Mouse (Mus musculus): Measurements from ENCODE around the gene Unc13d.
A peak's percentile ranks its signal among the peaks of the same experiment; 100 is the strongest.
"Not testable (repeated sequence)": the region's sequence is repeated elsewhere in the genome, so short reads cannot be mapped to it uniquely, and the experiment has no call there.

The Unc13d gene

DNA sequence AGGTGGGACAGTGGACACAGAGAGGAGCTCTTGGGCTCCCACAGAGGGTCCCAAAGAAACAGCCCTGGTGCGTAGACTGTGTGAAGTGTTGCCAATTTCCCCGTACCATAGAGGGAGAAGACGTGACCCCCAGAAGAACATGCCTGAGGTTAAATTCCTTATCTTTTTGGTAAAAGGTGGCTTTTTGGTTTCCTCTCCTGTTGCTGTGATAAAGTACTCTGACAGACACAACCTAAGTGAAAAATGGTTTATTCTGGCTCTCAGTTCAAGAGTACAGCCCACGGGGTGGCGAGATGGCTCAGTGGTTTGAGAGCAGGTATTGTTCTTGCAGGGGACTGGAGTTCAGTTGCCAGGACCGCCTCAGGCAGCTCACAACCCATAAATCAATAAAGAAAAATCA, 21.7 kb upstream of the Unc13d start:
- DNase-seq: no peak

DNA sequence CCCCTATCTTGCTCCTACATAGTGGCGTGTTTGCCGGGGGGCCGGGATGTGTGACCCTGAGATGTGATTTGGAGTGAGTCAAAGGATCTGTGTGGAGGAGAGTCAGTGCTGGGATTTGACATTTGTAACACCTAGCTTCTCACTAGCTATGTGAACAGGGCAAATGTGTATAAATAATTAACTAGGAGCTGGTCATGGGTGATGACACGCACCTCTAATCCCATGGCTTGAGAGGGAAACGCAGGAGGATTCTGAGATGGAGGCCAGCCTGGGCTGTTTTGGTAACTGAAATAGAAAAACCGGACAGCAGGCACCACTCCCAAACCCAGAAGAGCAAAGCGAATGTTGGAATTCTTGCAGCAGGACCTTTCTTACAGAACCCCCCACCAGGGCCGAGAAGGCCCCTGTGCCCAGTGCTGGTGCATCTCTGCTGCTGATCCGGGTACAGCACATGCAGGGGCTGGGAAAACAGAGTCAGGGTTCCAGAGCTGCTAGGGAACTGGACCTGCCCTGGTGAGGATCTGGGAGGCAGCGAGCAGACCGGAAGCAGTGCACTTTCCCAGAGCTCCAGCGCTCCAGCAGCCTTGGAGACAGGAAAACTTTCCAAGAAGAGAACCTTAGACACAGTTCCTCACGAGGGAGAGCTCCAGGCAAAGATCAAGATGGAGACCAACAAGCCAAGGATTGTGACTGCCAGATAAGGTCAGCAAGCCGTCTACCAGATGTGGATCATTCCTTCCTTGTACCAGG, 21.1 kb upstream of the Unc13d start:
- no peak for DNase-seq

DNA sequence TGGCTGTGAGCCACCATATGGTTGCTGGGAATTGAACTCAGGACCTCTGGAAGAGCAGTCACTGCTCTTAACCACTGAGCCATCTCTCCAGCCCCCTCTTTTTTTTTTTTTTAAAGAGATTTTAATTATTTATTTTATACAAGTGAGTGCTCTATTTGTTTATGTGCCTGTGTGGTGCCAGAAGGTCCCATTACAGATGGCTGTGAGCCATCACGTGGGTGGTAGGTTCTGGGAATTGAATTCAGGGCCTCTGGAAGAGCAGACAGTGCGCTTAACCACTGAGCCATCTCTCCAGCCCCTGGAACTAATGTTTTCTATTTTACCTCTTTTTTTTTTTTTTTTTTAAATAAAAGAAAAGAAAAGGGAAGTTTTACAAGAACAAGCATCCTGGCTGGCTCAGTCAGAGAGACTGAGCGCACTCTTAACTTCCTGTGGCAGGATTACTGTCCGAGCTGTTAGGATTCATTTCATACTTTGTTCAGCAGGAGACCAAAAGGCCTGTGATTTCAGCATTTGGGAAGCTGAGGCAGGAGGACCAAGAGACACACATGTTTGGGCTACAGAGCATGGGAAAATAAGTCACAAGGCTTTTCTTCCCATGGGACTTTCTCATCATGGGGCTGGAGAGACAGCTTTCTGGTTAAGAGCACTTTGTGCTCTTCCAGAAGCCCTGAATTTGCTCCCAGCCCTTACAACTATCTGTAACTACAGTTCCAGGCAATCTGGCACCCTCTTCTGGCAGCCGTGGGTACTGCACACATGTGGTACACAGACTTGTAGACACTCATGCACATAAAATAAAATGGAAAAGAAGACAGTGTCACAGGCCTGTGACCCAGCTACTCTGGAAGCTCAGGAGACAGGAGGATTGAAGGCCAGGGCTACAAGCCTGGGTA, 18.7 kb upstream of the Unc13d start:
- DNase-seq: peak; percentile 73

DNA sequence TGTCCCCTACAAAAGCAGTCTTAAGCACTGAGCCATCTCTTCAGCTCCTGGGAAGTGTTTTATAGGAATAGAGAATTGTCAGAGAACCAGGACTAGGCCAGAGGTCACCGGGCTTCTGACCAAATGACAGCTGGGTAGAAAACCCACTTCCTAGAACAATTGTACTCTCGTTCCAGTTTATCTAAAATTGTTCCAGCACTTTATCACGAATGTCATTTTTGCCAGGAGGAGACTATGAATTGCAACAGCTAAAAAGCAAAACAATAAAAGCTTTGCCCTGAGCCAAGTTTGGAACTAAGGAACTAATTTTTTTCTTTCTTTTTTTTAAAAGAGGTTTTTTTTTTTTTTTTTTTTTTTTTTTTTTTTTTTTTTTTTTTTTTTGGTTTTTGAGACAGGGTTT, 17.8 kb upstream of the Unc13d start:
- no peak for DNase-seq

DNA sequence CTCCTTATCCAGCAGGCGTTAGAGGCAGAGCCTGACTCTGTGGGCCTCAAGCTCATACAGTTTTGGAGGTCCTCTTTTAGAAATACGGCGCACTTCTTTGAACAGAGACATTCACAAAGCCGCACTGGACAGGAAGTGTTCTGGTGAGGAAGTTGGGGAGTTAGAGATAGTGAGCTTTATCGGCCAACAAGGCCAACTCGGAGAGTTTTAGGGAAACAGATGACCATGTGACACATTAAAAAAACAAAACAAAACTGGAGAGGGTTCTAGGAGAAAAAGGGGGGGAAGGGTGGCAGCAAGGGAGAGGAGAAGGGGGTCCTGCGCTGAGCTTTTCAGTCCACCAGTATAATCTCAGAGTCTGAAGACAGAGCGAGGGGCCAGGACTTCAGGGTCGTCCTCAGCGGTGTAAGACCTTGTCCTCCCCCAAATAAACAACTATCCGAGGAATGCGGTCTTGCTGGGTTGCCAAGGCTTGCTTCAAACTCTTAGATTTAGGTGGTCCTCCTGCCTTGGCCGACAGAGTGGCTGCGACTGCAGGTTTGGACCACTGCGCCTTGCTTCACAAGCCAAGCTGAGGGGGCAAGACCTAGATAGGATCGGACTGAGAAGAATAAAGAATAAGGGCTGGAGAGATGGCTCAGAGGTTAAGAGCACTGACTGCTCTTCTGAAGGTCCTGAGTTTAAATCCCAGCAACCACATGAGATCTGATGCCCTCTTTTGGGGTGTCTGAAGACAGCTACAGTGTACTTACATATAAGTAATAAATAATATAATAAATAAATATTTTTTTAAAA, 16.2 kb upstream of the Unc13d start:
- DNase-seq: no peak

DNA sequence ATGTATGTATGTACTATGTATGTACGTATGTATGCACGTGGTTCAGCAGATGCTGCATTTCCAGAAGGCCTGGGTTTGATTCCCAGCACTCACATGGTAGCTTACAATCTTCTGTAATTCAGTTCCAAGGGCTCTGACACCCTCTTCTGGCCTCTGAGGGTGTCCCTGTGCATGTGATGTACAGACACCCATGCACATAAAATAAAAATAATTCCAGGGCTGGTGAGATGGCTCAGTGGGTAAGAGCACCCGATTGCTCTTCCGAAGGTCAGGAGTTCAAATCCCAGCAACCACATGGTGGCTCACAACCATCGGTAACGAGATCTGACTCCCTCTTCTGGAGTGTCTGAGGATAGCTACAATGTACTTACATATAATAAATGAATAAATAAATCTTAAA, 15.2 kb upstream of the Unc13d start:
- not testable (repeated sequence) for DNase-seq

DNA sequence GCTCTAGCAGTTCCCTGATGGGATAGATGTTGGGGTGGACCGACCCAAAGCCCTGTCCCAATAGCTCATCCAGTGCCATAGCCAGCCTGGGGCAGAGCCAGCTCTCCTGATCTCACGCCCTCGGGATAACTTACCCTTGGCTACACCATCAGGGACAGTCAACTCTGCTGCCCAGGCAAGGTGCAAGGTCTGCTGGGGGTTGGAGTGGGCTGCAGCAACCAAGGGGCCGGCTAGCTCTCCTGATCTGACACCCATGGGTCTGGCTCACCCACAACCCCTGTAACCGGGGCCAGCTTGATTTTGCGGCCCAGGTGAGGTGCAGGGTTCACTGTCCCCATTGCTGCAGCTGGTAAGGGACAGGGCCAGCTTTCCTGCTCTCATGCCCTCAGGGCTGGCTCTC, 13.8 kb upstream of the Unc13d start:
- DNase-seq: no peak

DNA sequence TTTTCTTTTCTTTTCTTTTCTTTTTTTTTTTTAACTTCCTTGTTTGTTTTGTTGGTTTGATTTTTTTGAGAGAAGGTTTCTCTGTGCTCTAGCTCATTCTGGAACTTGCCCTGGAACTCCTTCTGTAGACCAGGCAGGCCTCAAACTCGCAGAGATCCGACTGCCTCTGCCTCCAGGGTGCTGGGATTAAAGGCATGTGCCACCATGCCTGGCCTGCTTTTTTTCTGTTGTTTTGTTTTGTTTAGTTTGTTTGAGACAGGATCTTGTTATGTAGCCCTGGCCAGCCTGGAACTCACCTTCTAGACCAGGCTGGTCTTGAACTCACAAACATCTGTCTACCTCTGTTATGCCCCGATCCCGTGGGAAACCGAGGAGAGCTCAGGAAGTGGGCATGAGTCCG, 11.8 kb upstream of the Unc13d start:
- DNase-seq: no peak

DNA sequence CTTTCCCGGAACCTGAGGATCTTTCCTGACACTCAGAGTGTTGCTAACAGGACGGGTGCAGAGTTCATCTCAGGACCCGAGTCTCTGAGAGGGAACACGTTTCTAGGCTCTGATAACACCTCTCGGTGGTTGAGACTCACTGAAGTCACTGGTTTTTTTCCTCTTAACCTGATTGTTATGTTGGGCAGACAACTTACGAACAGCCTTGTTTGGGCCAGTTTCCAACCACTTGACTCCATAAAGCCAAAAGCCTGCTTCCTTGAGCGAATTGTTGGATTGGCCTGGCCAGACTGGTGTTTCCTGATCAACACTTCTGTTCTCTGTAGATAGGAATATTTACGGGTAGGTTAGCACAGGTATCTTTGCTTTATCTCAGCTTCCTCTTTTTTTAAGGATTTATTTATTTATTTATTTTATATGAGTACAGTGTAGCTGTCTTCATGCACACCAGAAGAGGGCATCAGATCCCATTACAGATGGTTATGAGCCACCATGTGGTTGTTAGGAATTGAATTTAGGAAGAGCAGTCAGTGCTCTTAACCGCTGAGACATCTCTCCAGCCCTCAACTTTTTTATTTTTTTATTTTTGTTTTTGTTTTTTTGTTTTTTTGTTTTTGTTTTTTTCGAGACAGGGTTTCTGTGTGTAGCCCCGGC, 11.1 kb upstream of the Unc13d start:
- DNase-seq: no peak

DNA sequence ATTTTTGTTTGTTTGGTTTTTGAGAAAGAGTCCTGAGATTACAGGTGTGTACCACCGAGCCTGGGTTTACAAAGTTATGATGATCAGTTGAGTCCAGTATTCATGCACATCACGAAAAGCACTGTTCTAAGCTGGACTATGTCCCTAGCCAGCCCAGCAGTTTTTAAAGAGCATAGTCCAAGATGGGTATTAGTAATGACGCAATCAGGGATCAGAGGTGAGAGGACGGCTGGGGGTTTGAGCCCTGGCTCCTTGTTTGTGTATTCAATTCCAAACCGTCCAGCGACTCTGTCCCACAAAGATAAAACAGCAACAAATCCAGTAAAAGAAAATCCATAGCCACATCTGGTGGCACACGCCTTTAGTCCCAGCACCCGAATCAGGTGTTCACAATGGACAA, 10.4 kb upstream of the Unc13d start:
- DNase-seq: no peak

DNA sequence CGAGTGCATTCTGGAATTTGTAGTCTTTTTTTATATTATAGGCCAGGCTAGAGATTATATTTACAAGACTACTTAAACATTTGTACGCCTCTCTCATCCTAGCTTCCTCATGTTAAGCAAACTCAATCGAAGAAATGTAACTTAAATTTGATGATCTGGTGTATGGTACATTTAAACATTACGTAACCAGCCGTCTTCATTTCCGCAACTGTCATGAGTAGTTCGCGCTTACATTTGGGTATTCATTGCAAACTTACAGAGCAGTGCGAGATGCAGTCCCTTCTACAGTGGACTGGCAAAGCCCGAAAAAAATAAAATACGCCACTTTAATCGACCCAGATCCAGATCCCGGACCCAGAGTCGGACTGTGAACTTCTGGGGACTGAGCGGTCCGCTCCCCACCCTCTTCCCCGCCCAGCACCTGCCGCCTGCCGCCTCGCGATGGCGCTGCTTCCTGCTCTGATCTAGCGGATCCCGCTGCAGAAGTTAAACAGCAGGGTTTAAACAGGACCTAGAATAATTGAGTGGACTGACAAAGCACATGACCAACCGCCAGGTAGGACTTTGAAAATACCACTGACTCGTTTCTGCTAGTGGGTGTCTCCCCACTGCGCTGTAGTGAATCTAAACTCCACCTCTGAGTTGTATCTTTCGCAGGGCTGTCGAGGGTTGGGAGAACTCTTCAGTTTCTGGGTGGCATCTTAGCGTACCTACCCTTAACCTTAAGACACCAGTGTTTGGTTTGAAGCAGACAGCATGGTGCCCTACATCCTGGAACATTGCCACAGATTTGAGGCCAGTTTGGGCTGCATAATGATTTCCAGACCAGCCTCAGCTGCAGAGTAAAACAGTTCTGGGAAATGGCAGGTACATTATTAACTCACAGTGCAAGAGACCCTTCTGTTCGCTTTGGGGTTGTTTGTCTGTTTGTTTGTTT, 9.7 kb upstream of the Unc13d start:
- peak; percentile 95 for DNase-seq

DNA sequence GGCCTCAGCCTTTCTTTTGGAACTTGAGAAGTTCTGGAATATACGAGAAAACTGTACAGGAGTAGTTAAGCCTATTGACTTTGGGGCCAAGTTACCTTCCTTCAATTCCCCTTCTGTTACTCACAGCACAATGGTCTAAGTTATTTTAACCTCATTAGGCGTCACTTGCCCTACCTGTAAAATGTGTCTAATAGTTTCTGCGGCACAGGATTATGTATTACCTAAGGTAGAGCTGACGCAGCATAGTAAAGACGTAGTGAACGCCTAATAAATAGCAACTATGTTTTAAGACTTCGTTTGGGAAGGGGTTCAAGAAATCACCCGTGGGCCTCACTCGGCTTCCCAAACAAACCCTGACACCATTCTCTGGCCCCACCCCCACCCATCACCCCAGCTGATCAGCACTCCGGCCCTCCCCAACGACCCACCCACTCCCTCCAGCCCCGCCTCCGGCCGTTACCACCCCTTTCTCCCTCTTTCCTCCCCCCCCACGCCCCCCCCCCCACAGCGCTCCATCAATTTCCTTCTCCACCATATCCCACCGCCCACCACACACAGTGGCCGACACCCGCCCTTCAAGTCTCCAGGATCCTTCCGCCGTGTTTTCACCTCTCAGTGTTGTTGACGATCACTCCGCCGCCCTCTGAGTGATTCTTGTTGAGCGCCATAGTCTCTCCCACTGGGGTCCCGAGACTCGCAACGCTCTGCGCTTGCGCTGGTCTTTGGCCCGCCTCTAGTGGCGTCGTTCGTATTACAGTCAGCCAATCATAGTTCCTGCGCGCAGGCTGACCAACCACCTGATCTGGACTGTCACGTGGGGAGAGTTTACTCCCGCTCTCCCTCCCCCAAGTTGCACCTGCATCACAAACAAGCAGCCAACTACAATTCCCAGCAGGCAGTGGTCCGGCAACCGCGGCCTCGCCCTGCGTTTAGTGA, 8.8 kb upstream of the Unc13d start, which contains the start of gene Wbp2:
TSS of gene Wbp2 (minus strand) at position 738 of the 936 bp plus-strand sequence.
- DNase-seq: peak; percentile 97

DNA sequence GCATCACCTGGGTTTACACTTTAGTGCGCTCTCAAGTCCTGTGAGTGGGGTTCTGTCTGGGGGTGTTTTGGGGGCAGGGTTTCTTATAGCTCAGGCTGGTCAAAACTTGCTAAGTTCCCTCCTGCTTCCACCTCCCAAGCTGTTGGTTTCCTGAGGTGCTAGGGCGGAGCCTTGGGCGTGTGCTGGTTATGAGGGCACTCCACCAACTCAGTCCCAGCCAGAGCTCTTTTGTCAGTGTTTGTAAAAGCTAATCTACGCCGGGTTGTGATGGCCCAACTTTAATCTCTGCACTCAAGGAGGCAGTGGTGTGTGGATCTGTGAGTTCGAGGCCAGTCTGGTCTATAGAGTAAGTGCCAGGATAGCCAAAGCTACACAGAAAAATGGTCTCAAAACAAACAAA, 6.4 kb upstream of the Unc13d start:
- no peak for DNase-seq

DNA sequence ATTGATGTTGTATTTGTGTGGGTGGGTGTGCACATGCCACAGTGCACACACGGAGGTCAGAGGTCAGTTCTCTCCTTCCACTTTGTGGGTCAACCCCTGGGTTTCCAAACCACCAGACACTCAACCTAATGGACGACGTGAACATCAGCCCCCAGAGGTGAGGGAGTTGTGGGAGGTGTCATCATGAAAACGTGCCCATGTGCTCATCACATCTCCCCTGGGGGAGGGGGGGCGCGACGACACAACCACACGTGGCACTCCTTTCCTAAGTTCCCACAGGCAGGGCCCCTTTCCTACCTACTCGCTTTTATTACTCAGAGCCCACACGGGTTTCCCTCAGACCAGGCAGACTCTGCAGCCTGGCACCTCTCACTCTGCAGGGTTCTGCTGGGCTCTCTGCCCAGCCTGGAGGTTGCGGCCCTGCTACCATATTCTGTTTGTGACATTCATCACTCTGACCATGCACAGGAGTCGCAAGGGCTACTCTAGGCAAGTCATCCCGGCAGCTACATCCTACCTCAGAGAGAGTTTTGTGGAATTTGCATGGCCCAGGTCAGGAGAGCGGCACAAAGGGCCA, 5.4 kb upstream of the Unc13d start:
- no peak for DNase-seq

DNA sequence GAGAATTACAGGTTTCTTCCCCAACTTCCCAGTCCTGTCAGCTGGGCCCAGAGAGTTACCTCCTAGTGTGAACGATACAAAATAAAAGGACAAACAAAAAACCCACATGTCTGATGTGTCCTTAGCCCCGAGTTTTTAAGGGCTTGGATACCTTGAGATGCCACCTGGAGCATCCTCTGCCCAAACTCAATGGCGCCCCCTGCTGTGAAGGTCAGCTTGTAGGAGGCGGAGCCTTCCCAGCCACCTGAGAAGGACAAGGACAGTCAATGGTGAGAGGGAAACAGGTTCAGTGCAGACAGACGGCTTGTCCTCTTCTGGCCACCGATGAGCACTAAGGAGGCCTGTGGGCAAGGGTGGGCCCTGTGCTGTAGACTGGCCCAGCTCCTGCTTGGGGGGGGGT, 3.3 kb upstream of the Unc13d start:
- DNase-seq: peak; percentile 95

DNA sequence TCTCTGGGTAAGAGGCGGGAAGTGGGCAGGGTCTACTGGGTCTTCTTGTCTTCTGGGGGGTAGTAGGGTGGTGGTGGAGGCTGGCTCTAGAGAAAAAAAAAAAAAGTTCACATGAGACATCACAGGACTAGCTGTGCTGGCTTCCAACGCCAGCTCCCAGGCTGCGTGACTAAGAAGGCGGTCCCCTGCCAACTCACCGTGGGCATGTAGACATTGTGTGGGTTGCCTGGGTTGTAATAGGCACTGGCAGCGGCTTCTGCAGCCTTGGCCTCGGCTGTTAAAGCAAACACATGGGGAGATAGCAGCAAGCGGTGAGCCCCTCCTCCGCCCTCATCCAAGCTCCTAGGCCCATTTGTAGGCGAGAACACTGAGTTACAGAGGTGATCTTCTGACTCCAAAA, 1.8 kb upstream of the Unc13d start:
- DNase-seq: no peak

DNA sequence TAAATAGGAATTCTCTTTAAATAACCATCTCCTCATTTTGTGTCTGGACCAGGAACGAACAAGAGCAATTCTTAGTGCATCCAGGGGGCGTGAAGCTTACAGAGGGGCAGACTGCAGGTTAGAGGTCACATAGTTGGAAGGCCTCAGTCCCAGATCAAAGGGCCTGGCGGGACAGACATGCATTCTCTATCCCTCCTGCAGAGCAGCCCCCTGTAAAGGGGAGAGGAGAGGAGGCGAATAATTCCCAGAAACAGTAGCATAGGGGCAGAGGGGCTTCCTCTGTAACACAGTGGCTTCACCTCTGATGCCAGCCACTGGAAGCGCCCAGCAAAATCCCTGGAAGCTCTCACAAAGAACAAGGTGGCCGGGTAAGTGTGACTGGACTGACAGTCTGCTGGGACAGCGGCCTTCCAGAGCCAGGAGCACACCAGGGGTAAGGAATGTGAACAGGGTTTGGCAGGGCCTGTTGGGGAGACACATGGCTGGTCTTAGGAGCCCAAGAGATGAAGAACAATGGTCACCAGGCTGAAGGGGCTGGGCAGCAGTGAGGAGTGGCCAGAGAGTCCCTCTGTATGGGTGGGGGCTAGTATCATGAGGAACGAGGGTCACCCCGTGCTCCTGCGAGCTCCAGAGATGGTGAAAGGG, 1.0 kb upstream of the Unc13d start:
- DNase-seq: no peak

DNA sequence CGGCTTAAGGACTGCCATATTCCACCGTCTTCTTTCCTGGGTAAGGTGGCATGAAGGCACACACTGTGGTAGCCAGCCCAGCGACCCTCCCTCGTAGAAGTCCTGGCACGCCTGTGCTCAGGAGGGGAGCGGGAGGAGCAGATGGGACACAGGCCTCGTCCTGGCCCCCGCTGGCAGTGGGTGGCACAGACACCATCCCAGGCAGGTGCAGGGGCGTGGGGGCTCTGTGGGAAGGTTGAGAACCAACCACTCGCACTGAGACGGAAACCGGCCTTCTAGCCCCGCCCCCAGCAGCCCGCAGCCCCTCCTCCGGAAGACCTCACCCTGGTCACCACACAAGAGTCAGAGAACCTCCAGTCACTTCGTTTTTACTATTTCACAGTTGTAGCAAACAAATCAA, 460 bp upstream of the Unc13d start:
- peak; percentile 97 for DNase-seq

DNA sequence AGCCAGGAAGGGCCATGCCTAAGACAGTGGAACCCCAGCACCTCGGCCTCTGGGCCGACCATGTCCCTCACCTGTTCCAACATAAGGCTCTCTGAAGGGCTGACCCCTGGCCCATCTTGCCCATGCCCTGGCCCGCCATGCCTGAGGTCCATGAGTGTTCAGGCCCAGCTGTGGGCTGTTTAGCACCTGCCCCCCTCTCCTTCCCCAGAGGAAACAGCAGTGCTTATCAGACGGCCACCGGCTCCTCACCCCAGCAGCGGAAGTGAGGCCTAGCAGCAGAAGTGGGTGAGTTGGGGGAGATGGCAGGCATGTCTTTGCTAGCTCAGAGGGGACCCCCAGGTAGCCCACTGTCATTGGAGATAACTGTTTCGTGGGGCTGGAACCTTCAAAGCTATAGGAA, 925 bp downstream of the Unc13d start:
- DNase-seq: peak; percentile 79

DNA sequence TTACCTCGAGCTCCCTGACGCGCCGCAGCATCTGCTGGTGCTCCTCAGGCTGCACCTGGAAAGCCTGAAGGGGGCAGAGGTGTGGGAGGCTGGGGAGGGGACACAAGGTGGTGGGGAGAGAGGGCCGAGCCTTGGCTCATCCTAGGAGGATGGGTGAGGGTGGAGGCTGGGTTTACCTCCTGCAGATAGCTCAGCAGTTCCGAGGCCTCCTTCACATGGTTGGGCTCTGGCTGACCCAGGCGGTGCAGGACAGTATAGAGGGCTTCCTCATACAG, 1.6 kb downstream of the Unc13d start:
- DNase-seq: peak; percentile 56

Measured in thymus, postnatal 4 days (tissue).